Mouse (Mus musculus): ENCODE results near the gene Lsr.
"Not testable (repeated sequence)": the region's sequence is repeated elsewhere in the genome, so short reads cannot be mapped to it uniquely, and the experiment has no call there.

Lsr gene

DNA sequence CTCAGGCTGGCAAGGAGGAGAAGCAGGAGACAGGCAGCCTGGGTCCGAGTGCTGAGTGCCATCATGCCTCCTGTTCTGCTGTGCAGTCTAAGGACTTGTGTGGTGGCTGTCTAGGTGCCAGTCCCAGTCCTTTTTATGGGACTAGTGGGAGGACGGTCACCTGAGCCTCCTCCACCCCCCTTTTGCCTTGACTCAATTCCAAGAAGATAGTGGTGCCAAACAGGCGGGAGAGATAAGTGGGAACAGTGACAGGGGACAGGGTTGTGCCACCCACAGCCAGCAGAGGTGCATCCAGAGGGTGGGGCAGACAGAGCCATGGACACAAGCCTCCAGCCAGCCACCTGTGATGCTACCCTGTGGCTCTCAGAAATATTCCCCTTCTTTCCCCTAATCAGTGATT is 49.2 kb downstream of the Lsr start:
- no peak for DNase-seq

DNA sequence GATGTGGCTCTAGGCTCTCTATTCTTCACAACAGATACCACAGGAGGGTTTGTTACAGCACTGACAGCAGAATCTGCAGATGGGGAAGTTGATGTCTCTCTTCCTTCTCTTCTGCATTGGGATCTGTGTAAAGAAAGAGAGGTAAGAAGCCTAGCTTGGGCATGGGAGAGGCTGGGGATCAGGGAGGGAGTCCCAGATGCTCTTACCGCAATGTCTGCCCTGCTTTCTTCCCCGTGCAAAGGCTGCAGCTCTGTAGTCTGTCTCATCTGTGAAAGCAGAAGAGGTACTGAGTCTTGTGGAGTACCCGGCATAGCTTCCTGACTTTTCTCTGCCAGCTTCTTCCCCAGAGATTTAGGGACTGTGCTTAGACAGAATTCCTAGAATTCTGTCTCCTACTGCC is 50.8 kb downstream of the Lsr start:
- DNase-seq = not testable (repeated sequence)

DNA sequence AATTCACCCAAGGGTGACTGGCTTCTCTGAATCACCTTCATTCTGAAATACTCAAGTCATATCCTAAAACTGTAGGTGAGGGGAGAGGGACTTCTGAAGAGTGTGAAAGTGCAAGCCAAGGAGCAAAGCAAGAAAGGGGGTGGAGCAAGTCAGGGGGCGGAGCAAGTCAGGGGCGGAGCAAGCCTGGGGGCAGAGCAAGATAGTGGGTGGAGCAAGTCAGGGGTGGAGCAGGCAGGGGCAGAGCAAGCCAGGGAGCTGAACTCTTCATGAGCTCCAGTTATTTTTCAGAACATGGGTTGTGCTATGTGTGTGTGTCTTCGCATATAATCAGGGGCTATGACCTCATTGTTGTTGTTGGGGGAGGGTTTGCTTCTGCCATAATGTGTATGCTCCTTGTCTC is 53.0 kb downstream of the Lsr start:
- no peak for DNase-seq

DNA sequence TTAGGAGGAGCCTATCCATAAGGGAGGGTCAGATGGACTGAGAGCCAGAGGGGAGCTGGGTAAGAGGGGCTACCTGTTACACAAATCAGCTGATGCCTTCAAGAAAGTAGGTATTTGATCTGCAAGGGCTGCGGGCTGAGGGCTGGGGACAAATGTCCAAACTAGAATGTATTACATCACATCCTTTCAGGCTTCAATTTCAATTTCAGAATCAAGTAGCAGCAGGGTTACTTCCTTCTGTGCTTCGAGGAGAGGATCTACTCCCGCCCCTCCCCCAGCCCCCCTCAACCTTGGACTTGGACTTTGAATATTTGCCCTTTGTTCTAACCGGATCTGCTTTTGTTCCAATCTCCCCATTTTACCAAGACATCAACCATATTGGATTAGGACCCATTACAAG is 56.0 kb downstream of the Lsr start:
- no peak for DNase-seq

DNA sequence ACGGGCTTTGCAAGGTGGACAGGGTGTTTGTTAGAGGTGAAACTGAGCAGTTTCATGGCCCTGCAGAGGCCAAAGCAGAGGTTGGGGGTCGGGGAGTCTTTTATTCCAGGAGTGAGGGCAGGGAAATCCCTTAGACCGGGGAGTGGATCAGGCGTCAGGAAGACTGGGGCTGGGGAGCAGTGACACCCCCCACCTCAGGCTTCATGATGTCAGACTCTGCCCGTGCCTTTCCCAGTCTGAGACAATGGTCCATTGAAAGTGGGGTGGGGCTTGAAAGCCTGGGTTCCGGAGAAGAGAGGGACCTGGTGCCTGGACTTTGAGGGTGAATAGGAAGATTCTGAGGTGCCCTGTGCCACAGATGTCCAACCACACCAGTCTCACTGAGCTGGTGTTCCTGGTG is 56.6 kb downstream of the Lsr start:
- DNase-seq = no peak

DNA sequence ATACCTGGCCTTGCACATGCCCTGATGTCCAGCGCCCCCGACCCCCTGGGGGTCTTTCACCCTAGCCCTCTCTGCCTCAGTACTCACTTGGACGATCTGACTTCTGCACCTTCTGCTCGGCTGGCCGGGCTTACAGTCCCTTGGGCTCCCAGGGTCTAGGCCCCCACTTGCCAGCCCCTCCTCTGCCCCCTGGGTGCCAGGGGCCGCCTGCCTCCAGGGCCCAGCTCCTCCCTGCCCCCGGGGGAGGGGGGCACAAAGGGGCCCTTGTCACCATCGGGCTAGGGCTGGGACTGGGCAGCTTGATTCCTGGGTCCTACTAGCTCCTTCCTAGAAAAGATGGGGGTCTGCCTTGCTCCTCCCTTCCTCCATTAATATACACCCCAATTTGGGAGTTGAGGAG is 58.5 kb downstream of the Lsr start, which contains the start of gene Mag:
Mag (minus strand) TSS at position 142 of the 400 bp plus-strand sequence.
- DNase-seq = no peak

GRCm38 (mm10) chr7:30909773-30910172 is 63.5 kb downstream of the Lsr start:
- no peak for DNase-seq

- DNase-seq = no peak
These were observed 64.3 kb downstream of the Lsr start for GRCm38 (mm10) chr7:30908992-30909431.

GRCm38 (mm10) chr7:30908277-30908991 is 64.8 kb downstream of the Lsr start:
- DNase-seq = no peak

Measured in kidney, adult 8-10 months (tissue).